Mouse (Mus musculus): Measurements from ENCODE around the gene Nudt9. TPM values are rescaled to one million over a fixed set of nuclear protein-coding genes. Genes with fewer than 3 reads are reported as not detected.
A peak's percentile ranks its signal among the peaks of the same experiment; 100 is the strongest.
"Not testable (repeated sequence)": the region's sequence is repeated elsewhere in the genome, so short reads cannot be mapped to it uniquely, and the experiment has no call there.

Nudt9 gene
- polyA plus RNA-seq, 1 experiment from 2014 or later = 75.8 TPM

- H3K4me3 ChIP-seq = peak overlapping the region; percentile 58
- no peak for DNase-seq (ENCODE audit: low spot score)
- WGBS = 40% methylated on average over 5 of the region's 5 CpGs
Measured at GRCm38 (mm10) chr5:104022558-104022957, 23.5 kb upstream of the Nudt9 start.

GRCm38 (mm10) chr5:104023289-104024020 lies 22.7 kb upstream of the Nudt9 start:
- H3K27me3 ChIP-seq (ENCODE audit: insufficient read depth, poor library complexity, severe bottlenecking) = peaks cover 36% of the 10 kb centered on the region
- WGBS = 76% methylated on average over 8 of the region's 8 CpGs
- H3K27ac ChIP-seq = no peak overlapping the region
- H3K4me3 ChIP-seq = no peak overlapping the region
- no peak for DNase-seq (ENCODE audit: low spot score)
- peaks cover 25% of the 10 kb centered on the region for H3K4me1 ChIP-seq (replicated peaks)
- no peaks in the 10 kb centered on the region for H3K9me3 ChIP-seq
- H3K36me3 ChIP-seq = no peaks in the 10 kb centered on the region

More at GRCm38 (mm10) chr5:104022558-104022957, 23.5 kb upstream of the Nudt9 start:
- Histone ChIP-seq H3K36me3 (no peaks in the 10 kb centered on the region), H3K27me3 (ENCODE audit: insufficient read depth, poor library complexity, severe bottlenecking) (peaks cover 36% of the 10 kb centered on the region), H3K27ac (peak overlapping the region; percentile 85; the same call in 1 of the 2 replicates), H3K4me1 (replicated peaks) (peaks cover 25% of the 10 kb centered on the region), H3K9me3 (no peaks in the 10 kb centered on the region)

DNA sequence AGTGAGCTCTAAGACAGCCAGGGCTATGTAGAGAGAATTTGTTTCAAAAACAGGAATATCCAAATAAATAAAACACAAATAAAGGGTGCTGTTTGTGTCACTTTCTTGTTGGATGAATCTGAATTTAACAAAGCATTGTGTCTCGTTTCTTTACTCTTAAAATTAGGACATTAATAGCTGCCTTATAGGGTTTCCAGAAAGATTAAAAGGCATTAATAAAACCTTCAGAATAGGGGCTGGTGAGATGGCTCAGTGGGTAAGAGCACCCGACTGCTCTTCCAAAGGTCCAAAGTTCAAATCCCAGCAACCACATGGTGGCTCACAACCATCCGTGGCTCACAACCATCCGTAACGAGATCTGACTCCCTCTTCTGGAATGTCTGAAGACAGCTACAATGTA lies 21.9 kb upstream of the Nudt9 start:
- not testable (repeated sequence) for H3K27ac ChIP-seq; H3K9me3 ChIP-seq; H3K36me3 ChIP-seq; DNase-seq (ENCODE audit: low spot score); H3K4me3 ChIP-seq
- peaks cover 36% of the 10 kb centered on the region for H3K27me3 ChIP-seq (ENCODE audit: insufficient read depth, poor library complexity, severe bottlenecking)
- WGBS = 83% methylated on average over 5 of the region's 5 CpGs
- H3K4me1 ChIP-seq (replicated peaks) = peaks cover 25% of the 10 kb centered on the region

DNA sequence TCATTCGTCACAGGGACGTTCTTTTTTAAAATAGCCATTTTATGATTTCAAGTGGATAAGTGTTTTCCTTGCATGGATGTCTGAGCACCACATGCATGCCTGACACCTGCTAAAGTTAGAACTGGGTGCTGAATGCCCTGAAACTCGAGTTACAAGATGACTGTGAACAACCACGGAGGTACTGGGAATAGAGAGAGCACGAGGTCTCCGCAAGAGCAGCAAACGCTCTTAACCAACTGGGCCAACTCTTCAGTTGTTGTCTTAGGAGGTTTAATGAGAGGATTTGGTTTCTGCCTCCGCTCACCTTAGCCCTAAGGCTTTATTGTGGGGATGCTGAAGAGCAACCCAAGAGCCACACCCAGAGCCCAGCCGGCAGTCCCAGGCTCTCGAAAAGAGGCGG lies 21.3 kb upstream of the Nudt9 start:
- Histone ChIP-seq H3K4me3 (no peak overlapping the region), H3K27ac (no peak overlapping the region), H3K27me3 (ENCODE audit: insufficient read depth, poor library complexity, severe bottlenecking) (peaks cover 36% of the 10 kb centered on the region), H3K36me3 (no peaks in the 10 kb centered on the region), H3K9me3 (no peaks in the 10 kb centered on the region), H3K4me1 (replicated peaks) (peaks cover 25% of the 10 kb centered on the region)
- 63% methylated on average over 11 of the region's 11 CpGs for WGBS
- no peak for DNase-seq (ENCODE audit: low spot score)

- 39% methylated on average over 17 of the region's 17 CpGs for WGBS
- DNase-seq (ENCODE audit: low spot score) = no peak
- H3K27ac ChIP-seq = no peak overlapping the region
Measured at GRCm38 (mm10) chr5:104025245-104025854, 20.8 kb upstream of the Nudt9 start.

DNA sequence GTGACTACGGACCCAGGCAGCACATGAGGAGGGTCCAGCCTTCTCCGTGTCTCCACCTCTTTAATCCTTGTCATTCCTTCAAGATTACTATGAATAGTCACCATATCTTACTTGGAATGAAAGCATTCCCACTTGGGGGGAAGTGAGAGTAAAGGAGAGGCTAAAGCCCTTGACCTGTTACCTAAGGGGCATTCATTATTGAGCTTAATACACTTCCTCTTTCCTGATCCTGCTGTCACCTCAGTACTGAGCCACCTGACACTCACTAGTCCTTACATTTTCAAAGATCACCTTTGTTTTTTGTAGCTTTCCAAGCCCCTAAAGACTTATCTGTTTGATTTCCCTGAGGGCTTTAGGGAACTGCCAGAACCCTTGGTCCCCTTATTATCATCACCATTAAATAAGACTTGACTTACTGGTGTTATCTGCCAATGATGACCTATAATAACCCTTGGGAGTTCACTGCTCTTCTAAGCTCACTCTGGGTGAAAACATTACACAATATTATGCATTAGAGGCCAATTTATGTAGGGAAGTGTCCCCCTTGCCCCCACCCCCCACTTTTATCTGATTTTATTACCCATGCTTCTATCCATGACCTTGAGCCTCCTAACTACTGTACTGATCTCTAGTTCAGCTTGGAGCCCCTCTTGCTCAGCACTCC lies 13.5 kb upstream of the Nudt9 start:
- no peak for DNase-seq (ENCODE audit: low spot score)
- Histone ChIP-seq H3K4me1 (replicated peaks) (no peaks in the 10 kb centered on the region), H3K4me3 (no peak overlapping the region), H3K27me3 (ENCODE audit: insufficient read depth, poor library complexity, severe bottlenecking) (no peaks in the 10 kb centered on the region), H3K27ac (no peak overlapping the region), H3K36me3 (no peaks in the 10 kb centered on the region), H3K9me3 (no peaks in the 10 kb centered on the region)
- 90% methylated on average over 2 of the region's 2 CpGs for WGBS

More at GRCm38 (mm10) chr5:104025245-104025854, 20.8 kb upstream of the Nudt9 start:
- H3K27me3 ChIP-seq (ENCODE audit: insufficient read depth, poor library complexity, severe bottlenecking) = peaks cover 36% of the 10 kb centered on the region
- no peaks in the 10 kb centered on the region for H3K36me3 ChIP-seq
- H3K9me3 ChIP-seq = no peaks in the 10 kb centered on the region
- H3K4me1 ChIP-seq (replicated peaks) = peaks cover 25% of the 10 kb centered on the region
- no peak overlapping the region for H3K4me3 ChIP-seq

- no peak for DNase-seq (ENCODE audit: low spot score)
- Histone ChIP-seq H3K36me3 (no peaks in the 10 kb centered on the region), H3K4me3 (no peak overlapping the region), H3K4me1 (replicated peaks) (no peaks in the 10 kb centered on the region), H3K27me3 (ENCODE audit: insufficient read depth, poor library complexity, severe bottlenecking) (no peaks in the 10 kb centered on the region), H3K9me3 (no peaks in the 10 kb centered on the region), H3K27ac (no peak overlapping the region)
Measured at GRCm38 (mm10) chr5:104035066-104035465, 11.0 kb upstream of the Nudt9 start.

- no peaks in the 10 kb centered on the region for H3K27me3 ChIP-seq (ENCODE audit: insufficient read depth, poor library complexity, severe bottlenecking)
- no peak for DNase-seq (ENCODE audit: low spot score)
- 66% methylated on average over 1 of the region's 1 CpGs for WGBS
- H3K36me3 ChIP-seq = no peaks in the 10 kb centered on the region
- H3K4me3 ChIP-seq = no peak overlapping the region
- H3K4me1 ChIP-seq (replicated peaks) = no peaks in the 10 kb centered on the region
- H3K27ac ChIP-seq = no peak overlapping the region
- no peaks in the 10 kb centered on the region for H3K9me3 ChIP-seq
Measured at GRCm38 (mm10) chr5:104035824-104036223, 10.3 kb upstream of the Nudt9 start.

DNA sequence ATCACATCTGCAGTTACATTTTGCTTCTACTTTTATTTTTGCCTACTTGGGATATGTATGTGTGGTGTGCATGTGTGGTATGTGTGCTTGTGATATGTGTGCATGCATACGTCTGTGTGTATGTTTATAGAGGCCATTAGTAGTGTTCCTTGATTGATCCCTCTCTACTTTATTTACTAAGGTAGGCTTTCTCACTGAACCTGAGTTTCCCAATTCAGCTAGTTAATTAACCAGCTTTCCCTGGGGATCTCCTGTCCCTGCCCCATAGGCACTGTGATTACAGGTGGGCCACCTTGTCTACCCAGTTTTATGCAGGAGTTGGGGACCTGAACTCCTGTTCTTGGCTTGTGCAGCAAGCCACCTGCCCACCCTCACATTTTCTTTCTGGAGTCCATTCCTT lies 9.4 kb upstream of the Nudt9 start:
- no peak for DNase-seq (ENCODE audit: low spot score)
- 92% methylated on average over 1 of the region's 1 CpGs for WGBS
- Histone ChIP-seq H3K27ac (no peak overlapping the region), H3K4me1 (replicated peaks) (no peaks in the 10 kb centered on the region), H3K4me3 (no peak overlapping the region), H3K36me3 (no peaks in the 10 kb centered on the region), H3K27me3 (ENCODE audit: insufficient read depth, poor library complexity, severe bottlenecking) (no peaks in the 10 kb centered on the region), H3K9me3 (no peaks in the 10 kb centered on the region)

GRCm38 (mm10) chr5:104039154-104039932 lies 6.8 kb upstream of the Nudt9 start:
- WGBS = 74% methylated on average over 6 of the region's 6 CpGs

GRCm38 (mm10) chr5:104042906-104043305 lies 3.2 kb upstream of the Nudt9 start:
- DNase-seq (ENCODE audit: low spot score) = no peak
- WGBS = 83% methylated on average over 2 of the region's 2 CpGs
- H3K4me3 ChIP-seq = no peak overlapping the region
- H3K27me3 ChIP-seq (ENCODE audit: insufficient read depth, poor library complexity, severe bottlenecking) = no peaks in the 10 kb centered on the region
- H3K27ac ChIP-seq = no peak overlapping the region
- no peaks in the 10 kb centered on the region for H3K36me3 ChIP-seq
- no peaks in the 10 kb centered on the region for H3K9me3 ChIP-seq
- H3K4me1 ChIP-seq (replicated peaks) = peaks cover 15% of the 10 kb centered on the region

More at GRCm38 (mm10) chr5:104039154-104039932, 6.8 kb upstream of the Nudt9 start:
- Histone ChIP-seq H3K36me3 (no peaks in the 10 kb centered on the region), H3K4me1 (replicated peaks) (no peaks in the 10 kb centered on the region), H3K4me3 (no peak overlapping the region), H3K27ac (no peak overlapping the region), H3K9me3 (no peaks in the 10 kb centered on the region), H3K27me3 (ENCODE audit: insufficient read depth, poor library complexity, severe bottlenecking) (no peaks in the 10 kb centered on the region)
- peak; percentile 34 for DNase-seq (ENCODE audit: low spot score)

GRCm38 (mm10) chr5:104043704-104044103 lies 2.4 kb upstream of the Nudt9 start:
- H3K27me3 ChIP-seq (ENCODE audit: insufficient read depth, poor library complexity, severe bottlenecking) = no peaks in the 10 kb centered on the region
- DNase-seq (ENCODE audit: low spot score) = no peak
- 50% methylated on average over 2 of the region's 2 CpGs for WGBS
- H3K9me3 ChIP-seq = no peaks in the 10 kb centered on the region
- H3K4me3 ChIP-seq = no peak overlapping the region
- peaks cover 20% of the 10 kb centered on the region for H3K4me1 ChIP-seq (replicated peaks)
- no peaks in the 10 kb centered on the region for H3K36me3 ChIP-seq
- no peak overlapping the region for H3K27ac ChIP-seq

Measured in hindbrain, embryonic 10.5 days (tissue).